Mouse (Mus musculus) lung, postnatal 14 days (tissue): ENCODE results near the gene 9530068E07Rik.
"Not testable (repeated sequence)": the region's sequence is repeated elsewhere in the genome, so short reads cannot be mapped to it uniquely, and the experiment has no call there.

Experiments
- DNase-seq: peaks from one replicate; pipeline ENCODE4 v3.0.0; 2021

Gene 9530068E07Rik

GRCm38 (mm10) chr11:52374340-52374739 lies 21.9 kb upstream of the 9530068E07Rik start:
- DNase-seq, result peak; percentile 73

DNA sequence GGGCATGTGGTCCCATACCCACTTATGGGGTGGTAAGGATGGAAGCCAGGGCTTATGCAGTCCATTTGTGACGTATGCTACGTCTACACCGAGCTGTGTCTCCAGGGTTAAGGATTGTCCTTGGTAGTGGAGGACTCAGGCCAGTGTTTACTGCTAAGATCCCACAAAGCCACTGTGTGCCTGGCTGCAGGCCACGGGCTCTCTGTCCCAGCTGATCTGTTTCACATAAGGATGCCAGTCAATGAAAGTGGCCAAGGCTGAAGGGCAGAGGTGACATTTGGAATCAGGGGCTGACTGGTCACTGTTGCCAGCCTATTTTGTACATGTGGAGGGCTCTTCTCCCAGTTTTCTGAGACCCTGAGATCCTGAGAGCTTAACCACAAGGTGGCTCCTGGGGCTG lies 18.6 kb upstream of the 9530068E07Rik start:
- DNase-seq, result no peak

GRCm38 (mm10) chr11:52379241-52379640 lies 17.0 kb upstream of the 9530068E07Rik start:
- no peak for DNase-seq

GRCm38 (mm10) chr11:52383741-52384140 lies 12.5 kb upstream of the 9530068E07Rik start:
- DNase-seq, result no peak

DNA sequence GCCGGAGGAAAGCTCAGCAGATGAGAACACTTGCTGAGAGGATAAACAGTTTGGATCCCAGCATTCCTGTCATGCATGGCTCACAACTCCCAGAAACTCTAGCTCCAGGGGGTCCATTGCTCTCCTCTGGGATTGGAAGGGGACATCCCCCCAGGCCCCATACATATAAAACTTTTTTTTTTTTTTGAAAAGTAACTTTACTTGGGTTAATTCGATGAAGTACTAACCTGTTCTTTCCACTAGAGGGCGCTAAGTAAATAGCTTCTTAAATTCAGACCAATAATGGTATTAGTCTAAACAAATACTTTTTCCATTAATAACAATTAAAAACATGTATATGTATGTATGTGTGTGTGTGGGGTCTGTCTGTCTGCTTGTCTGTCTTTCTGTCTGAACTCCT lies 11.6 kb upstream of the 9530068E07Rik start:
- DNase-seq, result no peak

DNA sequence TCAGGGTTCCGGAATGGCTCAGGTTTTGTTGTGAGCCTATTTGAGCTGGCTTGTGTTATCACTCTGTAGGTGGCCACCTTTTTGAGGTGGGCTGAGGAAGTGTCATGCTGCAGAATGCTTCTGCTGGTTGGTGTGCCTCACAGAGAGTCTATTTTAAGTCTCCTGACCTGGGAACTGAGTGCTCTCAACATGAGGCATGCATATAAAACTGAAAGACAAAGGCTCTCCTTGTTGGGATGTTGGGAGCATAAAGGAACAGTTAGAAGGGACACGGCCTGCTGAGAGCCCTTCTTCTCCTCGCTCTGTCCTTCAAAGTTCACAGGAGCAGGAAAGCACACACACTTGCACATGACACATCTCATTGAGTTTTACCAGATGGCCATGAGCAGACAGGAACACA lies 9.3 kb upstream of the 9530068E07Rik start:
- DNase-seq, result no peak

- DNase-seq, result no peak
Measured at GRCm38 (mm10) chr11:52388150-52388549, 8.1 kb upstream of the 9530068E07Rik start.

DNA sequence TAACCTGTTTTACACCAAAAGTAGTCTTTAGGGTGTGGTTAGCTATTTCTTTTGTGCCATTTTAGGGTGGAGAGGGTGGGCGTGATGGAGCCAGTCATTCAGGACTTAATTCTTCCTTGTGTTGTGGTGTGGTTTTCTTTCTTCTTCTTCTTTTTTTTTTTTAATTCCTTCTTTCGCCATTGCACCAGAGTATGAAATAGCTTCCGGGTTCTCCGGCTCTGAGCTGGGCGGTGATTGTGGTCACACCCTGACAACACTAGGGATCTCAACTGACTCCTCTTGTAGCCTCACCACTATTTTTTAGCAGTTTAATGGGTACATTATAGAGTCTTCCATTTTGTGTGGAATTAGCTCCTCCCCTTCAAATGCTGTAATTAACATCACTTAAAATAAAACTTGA lies 7.2 kb upstream of the 9530068E07Rik start:
- DNase-seq, result not testable (repeated sequence)

DNA sequence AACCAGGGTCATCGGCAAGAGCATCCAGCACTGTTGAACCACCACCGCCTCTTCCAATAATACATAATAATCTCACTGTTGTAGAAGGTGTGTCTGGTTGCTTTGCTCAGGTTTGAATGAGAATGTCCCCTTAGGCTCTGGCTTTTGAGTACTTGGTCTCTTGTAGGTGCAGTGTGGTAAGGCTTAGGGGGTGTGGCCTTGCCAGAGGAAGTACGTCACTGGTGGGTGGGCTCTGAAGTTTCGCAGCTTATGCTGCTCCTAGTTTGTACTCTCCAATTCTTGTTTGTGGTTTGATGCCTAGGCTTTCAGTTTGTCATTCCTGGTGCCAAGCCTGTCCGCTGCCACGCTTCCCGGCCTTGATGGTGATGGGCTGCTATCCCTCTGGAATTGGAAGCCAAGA lies 6.3 kb upstream of the 9530068E07Rik start:
- DNase-seq, result no peak

DNA sequence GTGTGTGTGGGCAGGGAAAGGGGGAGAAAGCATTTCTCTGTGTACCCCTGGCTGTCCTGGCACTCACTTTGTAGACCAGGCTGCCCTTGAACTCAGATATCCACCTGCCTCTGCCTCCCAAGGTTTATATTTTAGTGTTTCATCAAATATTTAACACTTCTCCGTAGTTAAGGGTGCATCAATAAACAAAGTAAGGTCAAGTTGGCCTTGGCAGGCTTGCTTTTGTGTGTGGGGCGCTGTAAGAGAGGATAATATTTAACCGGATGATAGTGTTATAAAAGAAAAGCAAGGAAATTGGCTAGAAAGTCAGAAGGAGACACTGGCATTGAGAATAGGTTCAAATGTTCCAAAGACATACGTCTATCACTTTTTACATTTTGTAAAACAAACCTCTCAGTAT lies 1.7 kb upstream of the 9530068E07Rik start:
- DNase-seq, result no peak

DNA sequence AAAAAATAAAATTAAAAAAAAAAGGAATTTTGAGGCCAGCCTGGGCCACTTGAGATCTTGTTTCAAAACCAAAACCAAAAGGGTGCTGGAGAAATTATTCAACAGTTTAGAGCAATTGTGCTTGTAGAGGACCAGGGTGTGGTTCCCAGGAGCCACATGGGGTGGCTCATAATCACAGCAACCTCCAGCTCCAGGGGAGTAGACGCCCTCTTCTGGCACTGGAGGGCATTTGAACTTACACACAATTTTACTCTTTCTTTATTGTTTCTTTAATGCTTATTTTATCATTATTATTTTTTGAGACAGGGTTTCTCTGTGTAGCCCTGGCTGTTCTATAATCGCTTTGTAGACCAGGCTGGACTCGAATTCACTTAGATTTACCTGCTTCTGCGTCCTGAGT lies 885 bp upstream of the 9530068E07Rik start:
- DNase-seq, result no peak

GRCm38 (mm10) chr11:52396597-52397188 lies 465 bp downstream of the 9530068E07Rik start:
- no peak for DNase-seq

GRCm38 (mm10) chr11:52397385-52397987 lies 1.3 kb downstream of the 9530068E07Rik start:
- DNase-seq, result no peak

GRCm38 (mm10) chr11:52401476-52401875 lies 5.2 kb downstream of the 9530068E07Rik start:
- DNase-seq, result no peak

- DNase-seq, result no peak
Measured at GRCm38 (mm10) chr11:52402566-52402965, 6.3 kb downstream of the 9530068E07Rik start.

- DNase-seq, result no peak
Measured at GRCm38 (mm10) chr11:52404209-52404608, 8.0 kb downstream of the 9530068E07Rik start.

DNA sequence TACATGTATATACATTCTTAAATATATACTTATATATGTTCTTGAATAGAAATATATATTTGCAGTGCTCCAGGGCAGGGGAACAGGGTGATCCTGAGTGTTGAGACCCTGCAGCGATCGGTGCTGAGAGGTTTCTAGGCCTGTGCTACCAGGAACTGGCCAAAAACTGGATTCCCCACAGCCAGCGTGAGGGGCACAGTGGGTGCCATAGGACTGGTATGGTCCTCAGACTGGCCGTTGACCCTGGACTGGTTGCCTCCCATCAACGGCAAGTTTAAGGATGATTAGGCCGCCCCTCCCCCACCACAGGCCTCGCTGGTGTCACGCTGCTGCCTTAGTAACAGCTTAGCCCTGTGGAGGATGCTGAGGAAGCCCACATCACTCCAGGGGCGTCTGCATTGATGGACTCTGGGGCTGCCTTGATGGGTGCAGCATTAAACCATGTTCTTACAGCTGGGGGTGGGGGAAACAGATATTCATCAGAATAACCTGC lies 9.0 kb downstream of the 9530068E07Rik start:
- no peak for DNase-seq

- no peak for DNase-seq
Measured at GRCm38 (mm10) chr11:52409316-52409715, 13.1 kb downstream of the 9530068E07Rik start.

DNA sequence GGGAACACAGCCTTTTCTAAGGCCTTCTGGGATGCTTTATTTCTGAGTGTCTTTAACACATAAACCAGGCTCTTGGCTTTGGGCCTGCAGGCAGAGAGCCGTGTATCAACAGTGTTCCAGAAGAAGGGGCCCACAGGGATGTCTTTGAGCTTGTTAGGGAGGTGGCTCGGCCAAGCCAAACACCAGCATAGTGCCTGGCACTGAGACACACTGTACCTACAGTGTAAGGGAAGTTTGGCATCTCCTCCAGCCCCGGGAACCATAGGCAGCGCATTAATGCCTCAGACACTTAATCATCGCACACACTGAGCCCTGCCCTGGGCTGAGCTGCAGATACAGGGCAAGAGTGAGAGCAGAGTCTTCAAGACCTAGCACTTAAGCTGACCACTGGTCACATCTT lies 22.1 kb downstream of the 9530068E07Rik start:
- no peak for DNase-seq

GRCm38 (mm10) chr11:52419246-52419645 lies 23.0 kb downstream of the 9530068E07Rik start:
- no peak for DNase-seq

DNA sequence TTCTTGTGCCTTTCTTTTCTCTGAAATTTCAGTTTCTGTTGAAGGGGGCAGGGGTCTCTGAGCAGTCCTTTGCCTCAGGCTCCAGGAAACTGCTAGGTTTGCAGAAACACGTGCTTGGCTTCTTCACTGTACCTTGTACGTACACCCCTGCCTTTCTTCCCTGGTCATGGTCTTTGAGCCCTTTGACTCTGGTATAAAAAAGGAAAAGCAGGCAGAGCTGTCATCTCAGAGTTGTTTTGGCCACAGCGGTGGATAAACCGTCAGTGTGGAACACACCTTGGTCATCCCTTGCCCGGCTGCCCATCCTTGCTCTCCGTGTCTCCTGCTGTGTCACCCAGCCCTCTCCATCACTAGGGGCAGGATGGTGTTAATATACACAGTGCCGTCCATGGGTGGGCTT lies 23.6 kb downstream of the 9530068E07Rik start:
- no peak for DNase-seq

DNA sequence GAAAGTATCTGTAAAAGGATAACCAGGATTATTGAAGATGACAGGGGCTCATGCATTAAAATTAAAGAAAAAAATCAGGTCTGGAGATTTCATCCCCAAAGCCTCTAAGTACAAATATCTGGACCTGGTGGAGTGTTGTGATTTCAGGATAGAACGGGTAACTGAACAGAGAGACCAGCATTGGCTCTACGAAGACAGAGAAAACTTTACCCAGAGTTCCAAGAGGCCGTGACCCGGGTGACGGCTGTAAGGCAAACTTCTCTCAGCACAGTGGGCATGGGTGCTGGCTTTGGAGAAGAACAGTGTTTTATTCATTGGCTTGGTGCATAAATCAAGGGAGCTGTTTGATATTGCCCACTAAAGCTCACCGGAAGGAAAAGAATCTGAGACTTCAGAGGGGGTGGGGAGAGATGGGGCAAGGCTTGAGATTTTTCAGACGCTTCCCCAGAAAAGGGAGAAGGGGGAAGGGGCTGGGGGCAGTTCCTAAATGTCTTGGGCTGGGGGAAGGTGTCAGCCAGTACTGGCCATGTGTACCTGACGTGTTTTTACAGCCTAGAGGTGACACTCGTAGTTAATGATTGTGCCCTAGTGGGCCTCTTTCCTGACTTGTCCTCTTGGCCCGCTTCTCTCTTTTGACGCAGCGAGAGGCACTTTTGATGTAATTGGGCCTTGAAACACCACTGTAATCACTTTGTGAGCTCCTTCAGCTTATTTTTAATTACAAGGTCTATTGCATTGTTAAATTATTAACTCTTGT lies 24.2 kb downstream of the 9530068E07Rik start:
- no peak for DNase-seq

GRCm38 (mm10) chr11:52421053-52421778 lies 25.0 kb downstream of the 9530068E07Rik start:
- DNase-seq, result peak; percentile 75
